Mouse (Mus musculus) B cell, adult 2 months (primary cell): ENCODE measurements around the gene Zfp36l2.
"Not testable (repeated sequence)": the region's sequence is repeated elsewhere in the genome, so short reads cannot be mapped to it uniquely, and the experiment has no call there.

Source experiments
- DNase-seq, 2 experiments: peaks; one replicate each; pipeline ENCODE4 v3.0.0; 2022

Gene Zfp36l2

DNA sequence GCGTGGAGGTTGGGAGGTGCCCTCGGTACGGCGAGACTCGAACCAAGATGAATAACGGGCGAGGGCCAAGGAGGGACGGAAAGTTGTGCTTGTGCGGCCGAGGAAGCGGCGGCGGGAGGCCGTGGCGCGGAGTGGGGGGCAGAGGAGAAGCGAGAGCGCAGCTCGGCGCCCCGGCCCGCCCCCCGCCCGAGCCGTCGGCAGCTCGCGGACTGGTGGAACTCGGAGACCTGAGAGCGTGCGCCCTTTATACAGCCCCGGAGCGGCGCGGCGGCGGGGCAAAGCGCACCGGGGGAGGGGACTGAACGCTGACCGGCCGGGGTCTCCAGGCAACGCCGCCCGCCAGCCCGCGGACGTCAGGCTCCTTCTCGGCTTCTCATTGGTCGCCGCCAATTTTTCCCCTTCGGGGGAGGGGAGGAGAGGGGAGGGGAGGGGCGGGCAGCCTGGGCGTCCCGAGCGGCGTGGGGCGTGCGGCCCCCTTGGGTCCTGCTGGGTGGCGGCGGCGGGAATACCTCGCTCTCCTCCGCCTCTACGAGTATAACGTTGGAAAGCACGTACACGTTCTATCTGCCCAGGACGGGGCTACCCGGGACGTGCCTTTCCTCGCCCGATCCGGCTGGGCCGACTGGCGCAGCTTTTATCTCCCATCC is at the start of gene Zfp36l2:
Gene Zfp36l2, minus strand, starts transcription at position 221 of the 647 bp plus-strand sequence.
- DNase-seq: peak; percentile 91 to 93

- DNase-seq: no peak
Observed at GRCm38 (mm10) chr17:84236781-84237557, 49.2 kb upstream of the Zfp36l2 start.

DNA sequence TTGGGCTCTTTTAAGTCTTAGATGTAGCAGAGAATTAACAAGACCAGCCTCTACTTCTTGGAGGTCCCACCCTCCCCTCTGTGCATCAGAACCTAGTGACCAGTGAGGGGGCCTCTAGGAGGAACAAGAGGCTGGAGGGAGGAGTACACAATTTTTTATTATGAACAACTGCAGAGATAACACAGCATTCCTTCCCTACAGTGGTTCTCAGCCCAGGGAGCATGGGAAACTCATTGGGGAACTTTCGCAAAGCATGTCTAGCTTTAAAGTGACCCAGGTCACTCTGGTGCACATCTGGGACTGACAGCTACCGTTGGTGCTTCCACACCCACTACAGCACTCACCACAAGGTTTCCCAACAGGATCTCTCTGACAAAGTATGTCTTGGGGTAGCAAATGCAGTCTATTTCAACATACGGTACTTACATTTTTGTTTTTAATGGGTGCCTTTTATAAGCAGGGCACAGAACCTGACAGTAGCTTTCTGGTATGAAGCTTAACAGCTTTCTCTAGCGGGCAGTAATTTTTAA is 47.7 kb upstream of the Zfp36l2 start:
- DNase-seq: no peak

GRCm38 (mm10) chr17:84234785-84235184 is 47.0 kb upstream of the Zfp36l2 start:
- DNase-seq: not testable (repeated sequence)

- DNase-seq: no peak
Observed at GRCm38 (mm10) chr17:84233758-84234157, 46.0 kb upstream of the Zfp36l2 start.

DNA sequence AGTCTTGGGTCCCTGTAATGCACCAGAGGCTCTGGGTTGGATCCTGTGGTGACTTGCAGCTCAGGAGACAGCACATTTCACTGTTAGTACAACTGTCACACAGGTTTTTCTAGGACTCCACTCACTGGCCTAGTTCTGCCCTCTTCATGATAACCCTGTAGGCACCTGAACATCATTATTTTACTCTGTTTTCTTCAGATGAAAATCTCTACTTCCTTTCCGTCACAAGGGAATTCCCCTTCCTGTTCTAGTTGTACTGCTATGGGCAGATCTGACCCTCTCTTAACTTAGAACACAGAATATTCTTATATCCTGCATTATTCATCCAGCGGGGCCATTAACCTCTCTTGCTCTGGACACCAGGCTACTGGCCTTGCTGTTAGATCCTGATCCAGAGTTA is 43.6 kb upstream of the Zfp36l2 start:
- peak in 1 of 2 experiments; percentile 5 for DNase-seq

DNA sequence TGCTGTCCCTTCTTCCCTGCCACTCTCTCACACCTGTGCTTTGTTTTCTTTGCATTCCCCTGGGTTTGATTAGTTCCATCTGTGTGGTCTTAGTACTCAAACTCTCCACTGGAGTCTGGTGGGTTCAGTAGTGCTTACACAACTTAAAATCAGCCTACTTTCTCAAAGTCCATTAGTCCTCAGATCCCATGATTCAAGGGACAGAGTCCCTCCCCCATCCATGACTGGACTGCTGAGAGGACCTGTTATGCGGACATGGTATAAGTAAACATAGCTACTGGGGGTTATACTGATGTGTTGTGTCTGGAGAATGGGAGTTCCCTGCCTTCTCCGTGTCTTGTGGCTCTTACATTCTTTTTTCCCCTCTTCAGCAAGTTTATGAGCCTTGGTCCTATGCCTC is 40.5 kb upstream of the Zfp36l2 start:
- no peak for DNase-seq

DNA sequence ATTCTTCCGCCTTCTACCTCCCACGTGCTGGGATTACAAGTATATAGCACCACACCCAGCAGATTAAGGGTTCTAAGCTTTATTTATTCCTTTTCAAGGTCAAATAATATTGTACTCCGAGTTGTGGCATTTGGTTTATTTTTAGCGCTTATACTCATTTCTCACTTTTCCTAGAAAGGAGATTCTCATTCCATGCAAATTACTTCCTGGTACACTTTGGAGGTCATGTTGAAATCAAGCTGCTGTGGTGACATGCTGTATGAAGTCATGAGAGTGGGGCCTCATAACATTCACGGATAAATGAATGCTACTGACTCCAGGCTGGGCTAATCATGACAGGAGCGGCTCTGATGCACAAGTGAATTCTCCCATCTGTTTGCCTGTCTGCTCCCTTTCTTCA is 38.9 kb upstream of the Zfp36l2 start:
- DNase-seq: no peak

DNA sequence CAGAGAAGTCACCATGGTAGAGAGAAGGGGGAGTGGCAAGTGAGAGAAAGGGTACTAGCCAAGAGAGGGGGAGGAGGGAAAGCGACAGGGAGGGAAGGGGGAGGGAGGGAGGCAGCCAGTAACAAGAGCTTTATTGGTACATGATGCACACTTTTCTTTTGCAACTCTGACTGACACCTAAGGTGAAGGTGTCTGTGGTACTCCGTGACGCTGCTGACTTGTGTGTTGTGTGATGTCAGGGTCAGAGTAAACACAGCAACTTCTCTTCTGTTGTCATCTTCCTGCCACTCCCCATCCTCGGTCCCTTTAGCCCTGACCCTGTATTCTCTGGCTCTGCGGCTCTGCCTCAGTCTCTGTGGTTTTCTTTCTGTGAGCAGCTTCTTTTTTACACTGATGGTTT is 38.5 kb upstream of the Zfp36l2 start:
- no peak for DNase-seq

DNA sequence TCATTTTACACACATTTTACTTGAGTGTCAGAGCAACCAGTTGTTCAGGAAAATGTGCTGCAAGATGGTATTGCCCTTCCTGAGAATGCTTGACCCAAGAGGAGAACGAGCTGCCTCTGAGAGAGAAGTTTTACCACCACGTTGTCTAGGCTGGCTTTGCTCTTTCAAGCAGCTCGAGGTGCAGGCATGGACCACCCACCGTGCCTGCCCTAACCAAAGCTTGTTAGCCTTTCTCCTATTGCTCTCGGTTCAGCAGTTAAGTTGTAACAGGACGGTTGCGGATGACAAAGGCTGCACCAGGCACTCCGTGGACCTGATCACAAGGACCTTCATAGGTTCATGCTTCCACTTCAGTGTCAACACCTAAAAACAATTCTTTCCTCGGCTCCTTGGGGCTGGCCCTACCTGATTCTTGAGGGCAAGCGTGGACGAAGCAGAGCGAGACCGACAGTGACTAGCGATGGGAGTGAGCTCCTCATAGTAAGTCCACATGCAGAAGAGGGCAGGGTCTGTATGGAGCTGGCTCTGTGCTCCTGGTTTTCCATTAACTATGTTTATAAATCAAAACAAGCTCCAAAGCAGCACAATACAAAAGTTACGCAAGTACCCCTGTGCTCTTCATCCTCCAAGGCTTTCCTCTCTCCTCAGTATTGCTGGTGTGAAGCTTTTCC is 36.6 kb upstream of the Zfp36l2 start:
- DNase-seq: no peak

DNA sequence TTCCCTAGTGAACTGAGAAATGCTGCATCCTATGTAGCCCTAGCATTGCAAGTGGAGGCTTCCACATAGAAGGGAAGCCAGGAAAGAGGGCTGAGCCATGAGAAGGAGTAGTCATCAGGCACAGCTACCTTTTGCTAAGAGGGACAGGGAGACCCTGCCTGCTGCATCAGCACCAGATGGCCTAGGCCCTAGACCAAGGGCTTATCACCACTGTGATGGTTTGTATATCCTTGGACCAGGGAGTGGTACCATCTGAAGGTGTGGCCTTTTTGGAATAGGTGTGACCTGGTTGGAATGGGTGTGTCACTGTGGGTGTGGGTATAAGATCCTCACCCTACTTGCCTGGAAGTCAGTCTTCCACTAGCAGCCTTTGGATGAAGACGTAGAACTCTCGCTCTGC is 31.1 kb upstream of the Zfp36l2 start:
- not testable (repeated sequence) for DNase-seq

- no peak for DNase-seq
Observed at GRCm38 (mm10) chr17:84217696-84218095, 29.9 kb upstream of the Zfp36l2 start.

DNA sequence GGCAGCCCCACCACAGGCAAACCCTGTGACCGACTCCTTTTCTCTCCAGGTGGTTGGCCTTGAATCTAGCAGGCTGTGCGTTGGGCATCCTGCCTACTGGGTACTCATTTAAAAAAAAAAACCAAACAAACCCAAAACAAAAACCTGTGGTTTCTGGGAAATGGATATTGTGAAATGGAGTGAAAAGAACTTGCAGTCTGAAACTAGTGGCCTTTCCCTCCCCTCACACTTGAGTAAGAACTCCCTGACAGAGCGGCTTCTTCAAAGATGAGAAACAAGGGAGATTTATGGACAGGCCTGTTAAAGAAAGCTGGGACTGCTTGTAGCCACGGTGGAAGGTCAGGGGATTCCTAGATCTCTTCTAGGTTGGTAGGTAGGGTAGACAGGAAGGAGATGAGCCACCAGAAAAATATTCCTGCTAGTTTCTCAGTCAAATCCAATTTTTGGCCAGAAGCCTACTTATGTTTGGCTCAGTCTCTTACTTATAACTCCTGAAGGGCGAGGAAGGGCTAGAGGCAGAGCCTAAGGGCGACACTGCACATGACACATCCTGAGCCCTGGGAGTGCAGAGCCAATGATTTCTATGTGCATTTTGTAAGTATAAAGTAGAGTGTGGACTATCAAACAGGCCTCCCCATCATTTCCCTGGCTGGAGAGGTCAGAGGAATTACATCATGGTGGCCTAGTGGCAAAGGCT is 27.7 kb upstream of the Zfp36l2 start:
- no peak for DNase-seq

- DNase-seq: no peak
Observed at GRCm38 (mm10) chr17:84213464-84213863, 25.7 kb upstream of the Zfp36l2 start.

GRCm38 (mm10) chr17:84207611-84208010 is 19.9 kb upstream of the Zfp36l2 start:
- no peak for DNase-seq

- no peak for DNase-seq
Observed at GRCm38 (mm10) chr17:84206239-84206638, 18.5 kb upstream of the Zfp36l2 start.

- DNase-seq: no peak
Observed at GRCm38 (mm10) chr17:84204962-84205361, 17.2 kb upstream of the Zfp36l2 start.

DNA sequence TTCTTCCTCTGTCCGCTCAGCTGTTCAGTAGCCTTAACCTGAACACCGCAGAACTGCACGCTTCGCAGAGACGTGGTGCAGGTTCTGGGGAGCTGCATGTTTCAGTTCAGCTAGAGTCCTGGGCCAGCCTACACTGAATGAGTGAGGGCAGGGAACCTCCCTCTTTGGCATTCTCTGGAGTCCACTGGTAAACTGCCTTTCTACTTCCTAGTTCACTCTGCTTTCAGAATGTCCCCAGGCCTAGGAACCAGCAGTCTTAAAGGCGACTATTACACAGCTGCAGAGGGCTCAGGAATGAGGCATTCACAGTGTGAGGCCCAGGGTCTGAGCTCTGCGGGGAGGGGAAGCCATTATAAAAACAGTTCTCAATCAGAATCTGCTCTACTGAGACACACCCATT is 15.6 kb upstream of the Zfp36l2 start:
- no peak for DNase-seq

- no peak for DNase-seq
Observed at GRCm38 (mm10) chr17:84201183-84201582, 13.4 kb upstream of the Zfp36l2 start.

- no peak for DNase-seq
Observed at GRCm38 (mm10) chr17:84197912-84198344, 10.2 kb upstream of the Zfp36l2 start.

GRCm38 (mm10) chr17:84196329-84196728 is 8.6 kb upstream of the Zfp36l2 start:
- DNase-seq: no peak

DNA sequence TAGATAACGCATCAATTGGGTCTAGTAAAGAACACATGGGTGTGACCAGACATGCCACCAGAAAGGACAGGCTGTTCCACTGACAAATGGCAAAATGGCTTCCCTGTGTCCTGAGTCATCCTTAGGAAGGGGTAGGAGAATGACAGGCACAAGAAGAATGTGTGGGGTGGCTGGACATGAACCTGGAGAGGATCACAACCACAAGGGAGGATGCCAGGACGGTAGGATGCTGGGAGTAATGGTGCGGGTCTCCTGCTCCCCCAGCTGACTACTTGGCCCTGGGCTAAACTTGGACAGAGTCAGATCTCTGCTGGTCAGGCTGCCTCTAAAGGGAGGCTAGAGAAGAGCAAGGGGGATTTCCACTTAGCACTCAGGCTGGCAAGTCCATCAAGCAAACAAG is 8.1 kb upstream of the Zfp36l2 start:
- DNase-seq: no peak

DNA sequence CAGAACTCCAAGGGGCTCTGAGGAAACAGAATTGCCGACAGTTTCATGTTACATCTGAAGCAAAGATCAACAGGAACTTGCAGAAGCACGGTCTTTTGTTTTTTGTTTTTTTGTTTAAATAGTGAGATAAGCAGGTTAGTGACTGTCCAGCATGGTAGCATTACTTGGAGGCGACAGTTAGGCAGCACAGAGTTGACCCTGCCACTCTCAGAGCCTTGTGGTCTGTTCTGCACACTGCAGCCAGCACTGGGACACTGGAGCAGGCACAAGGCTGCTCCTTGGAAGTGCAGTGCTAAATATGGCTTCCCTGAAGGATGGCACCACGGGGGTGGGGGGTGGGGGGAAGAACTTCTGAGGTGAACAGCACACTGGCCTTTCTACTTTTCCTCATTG is 7.3 kb upstream of the Zfp36l2 start:
- DNase-seq: no peak
